Mouse (Mus musculus) adrenal gland, adult 18-20 months (tissue): ENCODE results near the gene Sobp. TPM values are rescaled to one million over a fixed set of nuclear protein-coding genes. Genes with fewer than 3 reads are reported as not detected.
A peak's percentile ranks its signal among the peaks of the same experiment; 100 is the strongest.

ENCODE experiments used
- DNase-seq, 2 experiments: peaks; one replicate each; pipeline ENCODE4 v3.0.0; 2021 to 2022; ENCODE audit warnings: low spot score in 2 of 2
- long read RNA-seq, 2 experiments: library from polyadenylated mRNA; stranded (forward); transcript quantifications; one replicate each; pipeline ENCODE4 v2.0.0; 2021
- total RNA-seq, 2 experiments: library from RNA; stranded (reverse); gene quantifications; 1 replicate in 1 of 2; 2 replicates in 1 of 2; pipeline ENCODE4 v1.2.3; 2021

The Sobp gene
- total RNA-seq = 1 to 10 TPM; 2.4 to 3.9 TPM
- long read RNA-seq, experiment 1 = 0 reads
- long read RNA-seq, experiment 2, partial matches to known transcripts = 8 of 8 reads
- long read RNA-seq, experiment 2, other reads (novel, unspliced or antisense) = 0 of 8 reads

GRCm38 (mm10) chr10:43174326-43175155, at the start of gene Sobp, which contains the start of gene 9030612E09Rik:
TSS of gene Sobp (minus strand) at chr10:43174530.
TSS of gene 9030612E09Rik (plus strand) at chr10:43174704.
- DNase-seq = peak; percentile 51 to 55

DNA sequence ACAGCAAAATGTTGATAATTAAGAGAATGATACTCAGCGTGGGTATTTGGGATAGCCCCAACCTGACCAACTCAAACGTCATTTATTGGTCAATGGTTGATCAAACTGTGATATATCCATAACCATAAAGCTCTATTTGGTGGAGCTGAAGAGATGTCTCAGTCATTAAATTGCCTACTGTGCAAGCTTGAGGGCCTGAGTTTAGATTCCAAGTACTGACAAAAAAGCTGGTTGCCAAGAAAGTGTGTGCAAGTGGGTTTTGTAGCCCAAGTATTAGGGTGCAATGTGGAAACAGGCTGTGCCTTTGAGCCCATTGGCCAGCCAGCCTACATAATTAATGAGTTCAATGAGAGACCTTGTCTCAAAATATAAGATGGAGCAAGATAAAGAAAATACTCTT, 49.1 kb upstream of the Sobp start:
- DNase-seq = no peak

GRCm38 (mm10) chr10:43221659-43222058, 47.3 kb upstream of the Sobp start:
- peak in 1 of 2 experiments; percentile 38 for DNase-seq

GRCm38 (mm10) chr10:43220910-43221625, 46.7 kb upstream of the Sobp start, which contains the start of gene Pdss2:
TSS of gene Pdss2 (plus strand) at chr10:43221486.
- DNase-seq = peak; percentile 86

- no peak for DNase-seq
Measured at GRCm38 (mm10) chr10:43220479-43220878, 46.1 kb upstream of the Sobp start.

DNA sequence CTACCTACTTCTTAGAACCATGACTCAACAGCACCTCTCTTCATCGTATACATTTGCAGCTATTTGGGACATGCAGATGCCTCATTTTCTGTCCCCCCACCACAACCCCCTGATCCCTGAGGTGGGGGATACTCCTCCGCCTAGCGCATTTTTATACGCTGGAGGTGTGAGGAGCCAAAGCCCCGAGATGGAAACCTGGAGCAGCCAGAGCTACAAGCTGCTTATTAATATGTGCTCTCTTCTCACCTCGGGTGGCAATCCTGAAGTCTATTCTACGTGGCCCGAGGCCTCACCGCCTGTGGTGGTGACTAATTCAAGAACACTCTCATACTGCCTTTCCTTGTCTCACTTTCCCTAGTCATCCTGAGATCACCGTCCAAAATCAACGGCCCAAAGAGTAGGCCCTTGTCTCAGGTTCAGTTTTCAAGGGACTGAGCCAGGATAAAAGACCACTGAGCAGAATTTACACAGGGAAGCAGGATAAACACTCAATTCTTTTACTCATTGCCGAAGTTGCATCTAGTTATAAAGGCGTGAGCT, 43.1 kb upstream of the Sobp start:
- no peak for DNase-seq

GRCm38 (mm10) chr10:43211866-43212265, 37.5 kb upstream of the Sobp start:
- DNase-seq = peak; percentile 15 to 40

DNA sequence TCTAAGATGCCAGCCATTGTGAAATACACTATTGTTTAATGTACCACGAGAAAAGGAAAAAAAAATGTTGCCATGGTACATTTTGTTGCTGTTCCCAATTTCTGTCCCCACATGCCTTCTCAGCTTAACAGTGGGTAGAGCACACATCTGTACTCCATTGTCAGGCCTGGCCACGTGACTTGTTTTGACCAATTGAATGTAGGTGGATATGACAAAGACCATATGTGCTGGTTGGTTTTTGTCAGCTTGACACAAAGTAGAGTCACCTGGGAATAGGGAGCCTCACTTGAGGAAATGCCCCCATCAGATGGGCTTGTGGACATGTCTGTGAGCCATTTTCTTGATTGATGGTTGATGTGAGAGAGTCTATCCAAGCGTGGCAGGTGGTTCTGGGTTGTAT, 29.5 kb upstream of the Sobp start:
- DNase-seq = no peak

DNA sequence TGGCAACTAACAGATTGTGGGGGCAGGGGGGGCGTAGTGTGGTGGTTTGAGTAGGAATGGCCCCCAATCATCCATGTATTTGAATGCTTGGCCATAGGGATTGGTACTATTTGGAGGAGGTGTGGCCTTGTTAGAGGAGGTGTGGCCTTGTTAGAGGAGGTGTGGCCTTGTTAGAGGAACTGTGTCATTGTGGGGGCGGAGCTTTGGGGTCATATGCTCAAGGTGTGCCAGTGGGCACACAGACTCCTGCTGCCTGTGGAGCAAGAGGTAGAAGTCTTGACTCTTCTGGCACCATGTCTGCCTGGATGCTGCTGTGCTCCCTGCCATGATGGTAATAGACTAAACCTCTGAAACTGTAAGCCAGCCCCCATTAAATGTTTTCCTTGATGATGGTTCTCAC, 25.9 kb upstream of the Sobp start:
- DNase-seq = no peak

GRCm38 (mm10) chr10:43180313-43180912, 6.1 kb upstream of the Sobp start:
- DNase-seq = no peak

- DNase-seq = peak; percentile 18 to 25
Measured at GRCm38 (mm10) chr10:43175156-43175601, 849 bp upstream of the Sobp start.

GRCm38 (mm10) chr10:43173828-43174325, 453 bp downstream of the Sobp start:
- DNase-seq = peak; percentile 30

- DNase-seq = peak; percentile 56 to 75
Measured at GRCm38 (mm10) chr10:43173141-43173827, 1.0 kb downstream of the Sobp start.

DNA sequence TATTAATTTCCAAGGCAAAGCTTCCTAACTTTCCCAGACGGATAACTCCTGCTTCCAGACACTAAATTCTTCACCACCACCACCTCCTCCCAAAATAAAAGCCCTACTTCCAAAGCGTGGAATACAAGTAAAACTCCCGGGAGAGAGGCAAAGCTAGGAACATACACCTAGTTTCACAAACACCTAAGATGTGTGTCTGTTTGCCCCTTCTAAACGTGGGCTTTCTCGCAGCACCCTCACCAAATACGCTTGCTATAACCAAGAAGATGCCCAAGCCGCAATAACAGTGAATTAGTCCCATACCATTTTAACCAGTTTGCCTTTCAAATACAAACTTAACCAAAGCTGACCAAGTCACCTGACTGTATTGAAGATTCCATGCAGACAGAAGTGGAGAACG, 1.8 kb downstream of the Sobp start:
- no peak for DNase-seq

- DNase-seq = no peak
Measured at GRCm38 (mm10) chr10:43172066-43172465, 2.3 kb downstream of the Sobp start.

GRCm38 (mm10) chr10:43171106-43171505, 3.2 kb downstream of the Sobp start:
- DNase-seq = no peak

DNA sequence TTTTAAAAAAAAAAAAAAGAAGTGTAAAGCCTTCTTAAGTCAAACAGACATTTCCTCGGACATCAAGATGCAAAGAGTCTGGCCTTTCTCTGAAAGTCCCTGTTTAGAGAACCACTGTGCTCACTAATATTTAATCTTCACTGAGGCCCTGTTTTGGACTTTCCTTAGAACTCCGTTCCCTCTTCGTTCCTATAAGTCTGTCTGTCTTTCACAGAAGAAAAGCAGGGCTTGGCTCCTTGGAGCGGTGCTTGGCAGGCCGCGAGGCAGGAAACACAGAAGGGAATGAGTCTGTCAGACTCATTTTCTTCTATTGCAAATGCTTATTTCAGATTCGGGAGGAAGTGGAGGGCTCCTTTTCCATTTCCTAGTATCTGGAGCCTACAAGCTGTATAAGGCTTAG, 5.5 kb downstream of the Sobp start:
- DNase-seq = no peak

DNA sequence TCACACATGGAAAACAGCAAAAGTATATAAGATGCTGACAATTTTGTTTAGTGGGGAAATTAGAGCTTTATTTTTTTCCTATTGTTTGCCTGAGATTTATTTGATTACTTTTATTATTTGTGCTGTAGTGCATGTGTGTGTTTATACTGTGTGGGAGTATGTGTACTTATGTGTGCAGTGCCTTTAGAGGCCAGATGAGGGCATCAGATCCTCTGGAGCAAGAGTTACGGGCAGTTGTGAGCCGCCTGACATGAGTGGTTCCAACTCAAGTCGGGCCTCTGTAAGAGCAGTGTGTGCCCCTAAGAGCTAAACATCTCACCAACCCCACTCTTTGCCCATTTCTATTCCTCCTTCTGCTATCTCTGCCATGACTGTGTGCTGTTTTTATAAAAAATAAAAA, 7.5 kb downstream of the Sobp start:
- DNase-seq = no peak

- DNase-seq = no peak
Measured at GRCm38 (mm10) chr10:43166146-43166545, 8.2 kb downstream of the Sobp start.

DNA sequence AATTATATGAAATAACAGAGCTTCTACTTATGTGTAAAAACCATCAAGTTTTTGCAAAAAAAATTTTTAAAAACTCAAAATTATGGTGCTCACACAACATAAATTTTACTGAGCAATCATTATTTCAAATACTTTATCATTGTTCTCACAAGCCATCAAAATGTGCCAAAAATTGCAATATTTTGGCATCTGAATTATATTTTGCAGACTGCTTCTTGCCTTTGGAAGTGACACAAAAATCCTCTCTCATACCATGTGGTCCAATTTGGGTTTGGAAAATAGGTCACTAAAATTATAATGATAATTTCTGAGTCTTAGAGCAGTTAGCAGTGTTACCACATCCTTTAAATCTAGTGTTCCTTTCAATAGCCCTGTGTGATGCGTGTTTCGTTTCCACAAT, 9.9 kb downstream of the Sobp start:
- no peak for DNase-seq
